Mouse (Mus musculus): ENCODE measurements around the gene Scp2. TPM values are rescaled to one million over a fixed set of nuclear protein-coding genes. Genes with fewer than 3 reads are reported as not detected.

Gene Scp2
- total and polyA plus RNA-seq, 2 experiments from 2014 or later: 160 to 243 TPM

- no peak for ATAC-seq (ENCODE audit: insufficient read depth, low read depth)
- H3K4me2 ChIP-seq (ENCODE audit: low read depth, low read length): no peak overlapping the region
- WGBS: 72% methylated on average over 5 of the region's 5 CpGs
- H3K27me3 ChIP-seq (ENCODE audit: control insufficient read depth, insufficient read depth, low read length): 0 out of 2 replicates have a peak, but pooled peaks cover 7% of the 10 kb centered on the region
- no peak overlapping the region for H3K27ac ChIP-seq (ENCODE audit: low read depth)
- H3K9ac ChIP-seq (replicated peaks; ENCODE audit: low read depth, low read length): no peak overlapping the region
- H3K36me3 ChIP-seq (replicated peaks; ENCODE audit: control insufficient read depth, insufficient read depth, low read length): no peaks in the 10 kb centered on the region
- DNase-seq (ENCODE audit: low spot score): no peak
- H3K4me1 ChIP-seq (ENCODE audit: control insufficient read depth, insufficient read depth): 0 out of 2 replicates have a peak, but pooled peaks cover 8% of the 10 kb centered on the region
- H3K9me3 ChIP-seq (replicated peaks; ENCODE audit: control insufficient read depth, low read length): 0 out of 2 replicates have a peak, but pooled peaks cover 6% of the 10 kb centered on the region
- TF ChIP-seq EP300 (IDR thresholded peaks at IDR 0.05; ENCODE audit: low read depth) (no peak), CTCF (IDR thresholded peaks at IDR 0.05; ENCODE audit: low read depth) (no peak)
- no peak overlapping the region for H3K4me3 ChIP-seq (ENCODE audit: low read depth, low read length)
These were observed 120.2 kb downstream of the Scp2 start for GRCm38 (mm10) chr4:108024641-108025040.

- Histone ChIP-seq H3K4me1 (ENCODE audit: control insufficient read depth, insufficient read depth) (0 out of 2 replicates have a peak, but pooled peaks cover 15% of the 10 kb centered on the region), H3K4me2 (ENCODE audit: low read depth, low read length) (no peak overlapping the region), H3K36me3 (replicated peaks; ENCODE audit: control insufficient read depth, insufficient read depth, low read length) (no peaks in the 10 kb centered on the region), H3K27ac (ENCODE audit: low read depth) (no peak overlapping the region), H3K9me3 (replicated peaks; ENCODE audit: control insufficient read depth, low read length) (0 out of 2 replicates have a peak, but pooled peaks cover 6% of the 10 kb centered on the region), H3K9ac (replicated peaks; ENCODE audit: low read depth, low read length) (no peak overlapping the region), H3K27me3 (ENCODE audit: control insufficient read depth, insufficient read depth, low read length) (0 out of 2 replicates have a peak, but pooled peaks cover 2% of the 10 kb centered on the region), H3K4me3 (ENCODE audit: low read depth, low read length) (no peak overlapping the region)
- ATAC-seq (ENCODE audit: insufficient read depth, low read depth) (no peak), DNase-seq (ENCODE audit: low spot score) (no peak)
- 87% methylated on average over 4 of the region's 4 CpGs for WGBS
- TF ChIP-seq EP300 (IDR thresholded peaks at IDR 0.05; ENCODE audit: low read depth): no peak
- TF ChIP-seq CTCF (IDR thresholded peaks at IDR 0.05; ENCODE audit: low read depth): no peak
These were observed 121.6 kb downstream of the Scp2 start for GRCm38 (mm10) chr4:108023186-108023585.

- TF ChIP-seq CTCF (IDR thresholded peaks at IDR 0.05; ENCODE audit: low read depth) (no peak), EP300 (IDR thresholded peaks at IDR 0.05; ENCODE audit: low read depth) (no peak)
- H3K4me1 ChIP-seq (ENCODE audit: control insufficient read depth, insufficient read depth): 0 out of 2 replicates have a peak, but pooled peaks cover 13% of the 10 kb centered on the region
- H3K9ac ChIP-seq (replicated peaks; ENCODE audit: low read depth, low read length): no peak overlapping the region
- DNase-seq (ENCODE audit: low spot score) (no peak), ATAC-seq (ENCODE audit: insufficient read depth, low read depth) (no peak)
- no peaks in the 10 kb centered on the region for H3K27me3 ChIP-seq (ENCODE audit: control insufficient read depth, insufficient read depth, low read length)
- 0 out of 2 replicates have a peak, but pooled peaks cover 6% of the 10 kb centered on the region for H3K9me3 ChIP-seq (replicated peaks; ENCODE audit: control insufficient read depth, low read length)
- no peak overlapping the region for H3K27ac ChIP-seq (ENCODE audit: low read depth)
- H3K4me2 ChIP-seq (ENCODE audit: low read depth, low read length): no peak overlapping the region
- H3K36me3 ChIP-seq (replicated peaks; ENCODE audit: control insufficient read depth, insufficient read depth, low read length): no peaks in the 10 kb centered on the region
- WGBS: 86% methylated on average over 6 of the region's 6 CpGs
- H3K4me3 ChIP-seq (ENCODE audit: low read depth, low read length): no peak overlapping the region
These were observed 124.6 kb downstream of the Scp2 start for GRCm38 (mm10) chr4:108020178-108020577.

- WGBS: 37% methylated on average over 14 of the region's 14 CpGs
- H3K4me2 ChIP-seq (ENCODE audit: low read depth, low read length): no peak overlapping the region
- no peak for TF ChIP-seq CTCF (IDR thresholded peaks at IDR 0.05; ENCODE audit: low read depth)
- TF ChIP-seq EP300 (IDR thresholded peaks at IDR 0.05; ENCODE audit: low read depth): no peak
These were observed 125.6 kb downstream of the Scp2 start for GRCm38 (mm10) chr4:108018961-108019921.

GRCm38 (mm10) chr4:108018241-108018923 is 126.4 kb downstream of the Scp2 start:
- no peak for DNase-seq (ENCODE audit: low spot score)
- TF ChIP-seq CTCF (IDR thresholded peaks at IDR 0.05; ENCODE audit: low read depth): no peak
- TF ChIP-seq EP300 (IDR thresholded peaks at IDR 0.05; ENCODE audit: low read depth): no peak
- Histone ChIP-seq H3K4me2 (ENCODE audit: low read depth, low read length) (no peak overlapping the region), H3K4me3 (ENCODE audit: low read depth, low read length) (no peak overlapping the region), H3K27me3 (ENCODE audit: control insufficient read depth, insufficient read depth, low read length) (no peaks in the 10 kb centered on the region), H3K4me1 (ENCODE audit: control insufficient read depth, insufficient read depth) (peaks cover 15% of the 10 kb centered on the region), H3K36me3 (replicated peaks; ENCODE audit: control insufficient read depth, insufficient read depth, low read length) (no peaks in the 10 kb centered on the region), H3K27ac (ENCODE audit: low read depth) (no peak overlapping the region), H3K9ac (replicated peaks; ENCODE audit: low read depth, low read length) (no peak overlapping the region), H3K9me3 (replicated peaks; ENCODE audit: control insufficient read depth, low read length) (0 out of 2 replicates have a peak, but pooled peaks cover 6% of the 10 kb centered on the region)
- WGBS: 50% methylated on average over 10 of the region's 10 CpGs
- ATAC-seq (ENCODE audit: insufficient read depth, low read depth): no peak

More at GRCm38 (mm10) chr4:108018961-108019921, 125.6 kb downstream of the Scp2 start:
- Histone ChIP-seq H3K9ac (replicated peaks; ENCODE audit: low read depth, low read length) (no peak overlapping the region), H3K27ac (ENCODE audit: low read depth) (no peak overlapping the region), H3K27me3 (ENCODE audit: control insufficient read depth, insufficient read depth, low read length) (no peaks in the 10 kb centered on the region), H3K4me1 (ENCODE audit: control insufficient read depth, insufficient read depth) (peaks cover 15% of the 10 kb centered on the region), H3K4me3 (ENCODE audit: low read depth, low read length) (no peak overlapping the region), H3K36me3 (replicated peaks; ENCODE audit: control insufficient read depth, insufficient read depth, low read length) (no peaks in the 10 kb centered on the region), H3K9me3 (replicated peaks; ENCODE audit: control insufficient read depth, low read length) (0 out of 2 replicates have a peak, but pooled peaks cover 6% of the 10 kb centered on the region)
- no peak for DNase-seq (ENCODE audit: low spot score)
- no peak for ATAC-seq (ENCODE audit: insufficient read depth, low read depth)

All from heart, postnatal 0 days (tissue).